Mouse (Mus musculus): Measurements from ENCODE around the gene Sgpp1. TPM values are rescaled to one million over a fixed set of nuclear protein-coding genes. Genes with fewer than 3 reads are reported as not detected.
A peak's percentile ranks its signal among the peaks of the same experiment; 100 is the strongest.

Sgpp1 gene
- polyA plus RNA-seq, 1 experiment from 2014 or later, result 12.7 TPM

DNA sequence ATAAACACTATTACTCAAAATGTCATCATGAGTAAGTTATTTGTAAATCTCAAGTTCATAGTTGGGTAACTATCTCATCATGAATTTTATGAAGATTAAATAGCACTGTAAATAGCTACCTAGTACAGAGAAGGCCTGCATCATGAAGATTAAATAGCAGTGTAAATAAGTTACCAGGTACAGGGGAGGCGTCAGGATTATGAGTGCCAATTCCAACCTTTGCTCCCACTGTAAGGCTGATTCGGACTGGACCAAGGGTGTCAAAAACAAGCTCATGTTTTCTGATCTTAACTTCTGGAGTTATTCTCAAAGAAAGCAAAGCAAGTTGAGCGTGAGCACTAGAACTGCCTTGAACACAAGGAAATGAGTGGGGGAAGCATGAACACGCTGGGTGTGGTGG, 51.9 kb downstream of the Sgpp1 start:
- no peak overlapping the region for H3K9ac ChIP-seq (replicated peaks; ENCODE audit: low read depth)
- TF ChIP-seq CTCF (IDR thresholded peaks at IDR 0.05) (no peak), EP300 (IDR thresholded peaks at IDR 0.05) (no peak)
- no peaks in the 10 kb centered on the region for H3K36me3 ChIP-seq (ENCODE audit: insufficient read depth, low read length)
- H3K4me2 ChIP-seq (replicated peaks; ENCODE audit: low read depth, low read length), result no peak overlapping the region
- no peaks in the 10 kb centered on the region for H3K27me3 ChIP-seq (replicated peaks; ENCODE audit: insufficient read depth, low read length)
- ATAC-seq (no peak), DNase-seq (ENCODE audit: low spot score) (no peak)
- H3K9me3 ChIP-seq (ENCODE audit: low read length), result no peaks in the 10 kb centered on the region
- WGBS, result 86% methylated on average over 4 of the region's 4 CpGs
- H3K4me1 ChIP-seq (ENCODE audit: insufficient read depth, low read depth, low read length), result no peaks in the 10 kb centered on the region
- no peak overlapping the region for H3K4me3 ChIP-seq (ENCODE audit: low read depth, low read length)
- no peak overlapping the region for H3K27ac ChIP-seq (ENCODE audit: low read length)

DNA sequence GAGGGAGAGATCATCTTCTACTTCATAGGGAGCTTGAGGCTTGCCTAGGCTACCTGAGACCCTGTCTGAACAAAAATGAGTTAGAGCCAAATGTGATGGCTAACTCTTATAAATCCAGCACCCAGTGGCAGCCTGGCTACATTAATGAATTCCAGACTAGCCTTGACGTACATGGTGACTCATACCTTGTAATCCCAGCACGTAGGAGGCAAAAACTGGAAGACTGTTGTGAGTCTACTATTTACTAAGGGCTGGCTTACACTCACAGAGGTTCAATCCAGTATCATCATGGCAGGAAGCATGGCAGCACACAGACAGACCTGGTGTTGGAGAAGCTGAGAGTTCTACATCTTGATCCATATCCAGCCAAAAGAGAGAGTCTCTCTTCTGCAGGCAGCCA, 52.7 kb downstream of the Sgpp1 start:
- H3K4me1 ChIP-seq (ENCODE audit: insufficient read depth, low read depth, low read length), result no peaks in the 10 kb centered on the region
- H3K4me3 ChIP-seq (ENCODE audit: low read depth, low read length), result no peak overlapping the region

DNA sequence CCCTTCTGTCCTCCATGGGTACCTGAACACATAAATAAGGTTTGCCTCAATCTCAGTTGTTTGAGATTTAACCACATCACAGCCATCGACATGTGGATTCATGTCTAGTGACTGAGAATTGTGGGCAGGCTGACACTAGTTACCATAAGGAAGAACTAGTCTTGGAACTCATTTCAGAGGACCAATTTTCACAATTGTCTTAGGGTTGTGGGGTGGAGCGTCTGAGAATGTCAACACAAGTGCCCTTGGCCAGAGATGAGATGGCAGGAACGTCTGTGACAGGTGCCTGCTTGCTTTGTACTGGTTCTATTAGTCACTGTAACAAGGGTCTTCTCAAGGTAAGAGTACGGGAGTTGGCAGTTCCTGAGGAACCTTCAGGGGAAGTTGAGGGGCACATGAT, 54.4 kb downstream of the Sgpp1 start:
- no peak overlapping the region for H3K4me3 ChIP-seq (ENCODE audit: low read depth, low read length)
- no peak overlapping the region for H3K27ac ChIP-seq (ENCODE audit: low read length)
- H3K9me3 ChIP-seq (ENCODE audit: low read length), result no peaks in the 10 kb centered on the region
- no peaks in the 10 kb centered on the region for H3K36me3 ChIP-seq (ENCODE audit: insufficient read depth, low read length)
- TF ChIP-seq CTCF (IDR thresholded peaks at IDR 0.05) (no peak), EP300 (IDR thresholded peaks at IDR 0.05) (no peak)
- ATAC-seq, result no peak
- no peaks in the 10 kb centered on the region for H3K27me3 ChIP-seq (replicated peaks; ENCODE audit: insufficient read depth, low read length)
- 61% methylated on average over 4 of the region's 4 CpGs for WGBS
- H3K9ac ChIP-seq (replicated peaks; ENCODE audit: low read depth), result no peak overlapping the region
- H3K4me1 ChIP-seq (ENCODE audit: insufficient read depth, low read depth, low read length), result no peaks in the 10 kb centered on the region
- no peak overlapping the region for H3K4me2 ChIP-seq (replicated peaks; ENCODE audit: low read depth, low read length)
- no peak for DNase-seq (ENCODE audit: low spot score)

More for the DNA sequence above, 52.7 kb downstream of the Sgpp1 start:
- Histone ChIP-seq H3K9ac (replicated peaks; ENCODE audit: low read depth) (no peak overlapping the region), H3K27me3 (replicated peaks; ENCODE audit: insufficient read depth, low read length) (no peaks in the 10 kb centered on the region), H3K27ac (ENCODE audit: low read length) (no peak overlapping the region), H3K36me3 (ENCODE audit: insufficient read depth, low read length) (no peaks in the 10 kb centered on the region), H3K4me2 (replicated peaks; ENCODE audit: low read depth, low read length) (no peak overlapping the region), H3K9me3 (ENCODE audit: low read length) (no peaks in the 10 kb centered on the region)
- WGBS, result 71% methylated on average over 2 of the region's 2 CpGs
- TF ChIP-seq CTCF (IDR thresholded peaks at IDR 0.05), result no peak
- TF ChIP-seq EP300 (IDR thresholded peaks at IDR 0.05), result no peak
- DNase-seq (ENCODE audit: low spot score) (no peak), ATAC-seq (no peak)

DNA sequence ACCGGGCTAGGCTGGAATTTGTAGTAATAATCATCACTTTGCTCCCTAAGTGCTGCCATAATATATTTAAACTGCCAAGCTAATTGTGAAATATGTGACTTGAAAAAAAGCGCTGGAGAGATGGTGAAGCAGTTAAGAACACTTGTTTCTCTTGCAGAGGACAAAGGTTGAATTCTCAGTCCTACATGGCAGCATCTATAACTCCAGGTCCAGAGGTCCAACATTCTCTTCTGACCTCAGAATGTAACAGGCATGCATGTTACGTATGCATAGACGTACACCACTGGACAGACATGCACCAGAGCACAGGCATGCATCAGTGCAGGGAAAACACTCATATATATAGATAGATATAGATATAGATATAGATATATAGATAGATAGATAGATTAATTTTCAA, 57.1 kb downstream of the Sgpp1 start:
- no peaks in the 10 kb centered on the region for H3K27me3 ChIP-seq (replicated peaks; ENCODE audit: insufficient read depth, low read length)
- WGBS, result 85% methylated on average over 4 of the region's 4 CpGs
- ATAC-seq (no peak), DNase-seq (ENCODE audit: low spot score) (no peak)
- no peak overlapping the region for H3K9ac ChIP-seq (replicated peaks; ENCODE audit: low read depth)
- H3K9me3 ChIP-seq (ENCODE audit: low read length), result no peaks in the 10 kb centered on the region
- no peaks in the 10 kb centered on the region for H3K36me3 ChIP-seq (ENCODE audit: insufficient read depth, low read length)
- no peak overlapping the region for H3K4me2 ChIP-seq (replicated peaks; ENCODE audit: low read depth, low read length)
- H3K27ac ChIP-seq (ENCODE audit: low read length), result no peak overlapping the region
- no peaks in the 10 kb centered on the region for H3K4me1 ChIP-seq (ENCODE audit: insufficient read depth, low read depth, low read length)
- no peak for TF ChIP-seq CTCF (IDR thresholded peaks at IDR 0.05)
- no peak for TF ChIP-seq EP300 (IDR thresholded peaks at IDR 0.05)
- no peak overlapping the region for H3K4me3 ChIP-seq (ENCODE audit: low read depth, low read length)

DNA sequence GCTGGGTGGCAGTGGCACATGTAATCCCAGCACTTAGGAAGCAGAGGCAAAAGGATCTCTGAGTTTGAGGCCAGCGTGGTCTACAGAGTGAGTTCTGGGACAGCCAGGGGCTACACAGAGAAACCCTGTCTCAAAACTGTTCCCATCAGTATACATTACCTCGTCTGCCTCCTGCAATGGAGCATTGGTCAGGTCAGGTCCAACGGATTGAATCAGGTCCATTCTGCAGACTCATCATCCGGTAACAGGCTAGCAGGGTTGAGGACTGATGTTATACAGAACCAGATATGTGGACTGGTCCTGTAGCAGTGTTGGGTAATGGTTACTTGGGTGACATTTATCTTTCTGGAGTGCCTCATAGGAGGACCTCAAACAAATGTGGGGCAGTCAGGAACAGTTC, 62.9 kb downstream of the Sgpp1 start:
- Histone ChIP-seq H3K4me3 (ENCODE audit: low read depth, low read length) (no peak overlapping the region), H3K9ac (replicated peaks; ENCODE audit: low read depth) (no peak overlapping the region), H3K27me3 (replicated peaks; ENCODE audit: insufficient read depth, low read length) (no peaks in the 10 kb centered on the region), H3K9me3 (ENCODE audit: low read length) (no peaks in the 10 kb centered on the region), H3K4me2 (replicated peaks; ENCODE audit: low read depth, low read length) (no peak overlapping the region), H3K27ac (ENCODE audit: low read length) (no peak overlapping the region), H3K4me1 (ENCODE audit: insufficient read depth, low read depth, low read length) (peaks cover 4% of the 10 kb centered on the region; the same call in 1 of the 2 replicates), H3K36me3 (ENCODE audit: insufficient read depth, low read length) (no peaks in the 10 kb centered on the region)
- WGBS, result 93% methylated on average over 4 of the region's 4 CpGs
- no peak for ATAC-seq
- no peak for DNase-seq (ENCODE audit: low spot score)
- TF ChIP-seq CTCF (IDR thresholded peaks at IDR 0.05) (no peak), EP300 (IDR thresholded peaks at IDR 0.05) (no peak)

DNA sequence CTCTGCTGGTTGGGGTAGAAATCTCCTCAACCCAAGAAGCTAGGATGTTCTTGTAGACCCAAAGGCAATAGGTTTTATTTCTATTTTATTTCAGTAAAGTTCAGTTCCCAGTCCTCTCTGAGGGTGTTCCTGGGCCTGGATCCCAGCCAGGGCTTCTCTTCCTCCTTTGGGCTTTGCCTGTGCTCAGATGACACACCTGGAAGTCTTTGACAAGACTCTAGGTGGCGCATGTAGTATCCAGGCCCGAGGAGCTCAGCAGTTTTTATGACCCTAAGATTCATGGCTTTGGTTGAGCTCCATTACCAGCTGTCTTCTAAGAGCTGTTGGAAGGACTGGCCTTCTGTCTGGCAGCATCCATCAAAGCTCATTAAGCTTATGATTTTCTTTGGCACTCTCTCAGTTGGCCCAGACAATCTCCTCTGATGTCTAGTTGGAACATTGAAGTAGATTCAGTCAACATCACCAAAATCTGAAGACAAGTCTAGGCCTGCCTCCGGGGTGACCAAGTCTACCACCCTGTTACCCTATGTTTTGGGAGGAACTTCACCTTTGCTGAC, 63.7 kb downstream of the Sgpp1 start:
- Histone ChIP-seq H3K4me3 (ENCODE audit: low read depth, low read length) (no peak overlapping the region), H3K4me2 (replicated peaks; ENCODE audit: low read depth, low read length) (no peak overlapping the region), H3K27ac (ENCODE audit: low read length) (no peak overlapping the region), H3K9me3 (ENCODE audit: low read length) (no peaks in the 10 kb centered on the region), H3K9ac (replicated peaks; ENCODE audit: low read depth) (no peak overlapping the region), H3K4me1 (ENCODE audit: insufficient read depth, low read depth, low read length) (peaks cover 4% of the 10 kb centered on the region; the same call in 1 of the 2 replicates), H3K27me3 (replicated peaks; ENCODE audit: insufficient read depth, low read length) (no peaks in the 10 kb centered on the region), H3K36me3 (ENCODE audit: insufficient read depth, low read length) (no peaks in the 10 kb centered on the region)
- no peak for ATAC-seq
- TF ChIP-seq CTCF (IDR thresholded peaks at IDR 0.05), result no peak
- TF ChIP-seq EP300 (IDR thresholded peaks at IDR 0.05), result no peak
- 68% methylated on average over 3 of the region's 3 CpGs for WGBS
- DNase-seq (ENCODE audit: low spot score), result no peak

DNA sequence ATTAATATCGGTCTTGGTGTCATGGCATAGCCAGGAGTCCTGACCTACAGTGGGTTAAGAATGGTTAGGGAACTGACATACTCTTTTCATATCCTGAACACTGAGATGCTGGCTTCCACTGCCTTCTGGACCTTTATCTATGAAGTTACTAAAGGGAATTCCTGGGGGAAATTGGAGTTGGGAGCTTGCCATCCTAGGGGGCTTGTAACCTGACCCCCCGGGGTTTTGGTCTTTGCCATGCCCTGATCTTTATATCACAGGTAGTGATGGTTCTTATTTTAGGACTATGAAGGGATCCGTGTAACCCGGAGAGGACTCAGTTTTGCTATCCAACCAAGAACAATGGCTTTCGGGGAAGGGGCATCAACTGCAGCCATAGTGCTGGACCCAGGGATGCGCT, 64.9 kb downstream of the Sgpp1 start:
- no peak for DNase-seq (ENCODE audit: low spot score)
- 88% methylated on average over 6 of the region's 6 CpGs for WGBS

More for the DNA sequence above, 64.9 kb downstream of the Sgpp1 start:
- Histone ChIP-seq H3K9ac (replicated peaks; ENCODE audit: low read depth) (no peak overlapping the region), H3K9me3 (ENCODE audit: low read length) (no peaks in the 10 kb centered on the region), H3K4me3 (ENCODE audit: low read depth, low read length) (peak overlapping the region; percentile 51; the same call in 1 of the 2 replicates), H3K27ac (ENCODE audit: low read length) (no peak overlapping the region), H3K4me1 (ENCODE audit: insufficient read depth, low read depth, low read length) (peaks cover 4% of the 10 kb centered on the region; the same call in 1 of the 2 replicates), H3K4me2 (replicated peaks; ENCODE audit: low read depth, low read length) (peak overlapping the region; percentile 61), H3K36me3 (ENCODE audit: insufficient read depth, low read length) (no peaks in the 10 kb centered on the region), H3K27me3 (replicated peaks; ENCODE audit: insufficient read depth, low read length) (no peaks in the 10 kb centered on the region)
- no peak for TF ChIP-seq EP300 (IDR thresholded peaks at IDR 0.05)
- TF ChIP-seq CTCF (IDR thresholded peaks at IDR 0.05), result no peak
- no peak for ATAC-seq

Data from lung, postnatal 0 days (tissue).